Mouse (Mus musculus) adrenal gland, adult 8-10 months (tissue): ENCODE results near the gene Grip1. TPM values are rescaled to one million over a fixed set of nuclear protein-coding genes. Genes with fewer than 3 reads are reported as not detected.

ENCODE experiments used
- DNase-seq: peaks from one replicate; pipeline ENCODE4 v3.0.0; 2022
- total RNA-seq, 4 experiments: library from RNA; stranded (reverse); gene quantifications; 2 replicates each; pipeline ENCODE4 v1.2.4; 2022

Grip1 gene
- total RNA-seq, 4 experiments from 2014 or later: 0.46 to 1.0 (median 0.91) TPM

GRCm38 (mm10) chr10:119842004-119842403 lies 388.4 kb downstream of the Grip1 start:
- no peak for DNase-seq

GRCm38 (mm10) chr10:119845705-119846410 lies 392.2 kb downstream of the Grip1 start:
- DNase-seq: no peak

DNA sequence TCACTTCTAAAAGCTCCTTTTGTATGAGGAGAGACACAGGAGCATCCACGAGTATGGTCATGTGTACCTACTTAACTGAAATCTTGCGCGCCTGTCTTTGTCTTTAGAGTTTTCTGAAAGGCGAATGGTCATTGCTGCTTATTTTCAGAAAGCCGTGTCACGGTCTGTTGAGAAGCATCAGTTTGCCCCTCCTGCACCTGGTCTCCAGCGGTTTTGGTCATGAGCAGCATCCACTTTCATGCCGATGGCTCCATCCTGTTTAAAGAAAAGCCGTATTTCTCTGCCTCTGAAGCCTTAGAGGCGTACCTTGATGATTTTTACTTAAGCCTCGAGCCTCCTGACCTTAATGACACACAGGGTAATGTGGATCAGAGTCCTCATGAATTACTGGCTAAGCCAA lies 398.0 kb downstream of the Grip1 start:
- no peak for DNase-seq

DNA sequence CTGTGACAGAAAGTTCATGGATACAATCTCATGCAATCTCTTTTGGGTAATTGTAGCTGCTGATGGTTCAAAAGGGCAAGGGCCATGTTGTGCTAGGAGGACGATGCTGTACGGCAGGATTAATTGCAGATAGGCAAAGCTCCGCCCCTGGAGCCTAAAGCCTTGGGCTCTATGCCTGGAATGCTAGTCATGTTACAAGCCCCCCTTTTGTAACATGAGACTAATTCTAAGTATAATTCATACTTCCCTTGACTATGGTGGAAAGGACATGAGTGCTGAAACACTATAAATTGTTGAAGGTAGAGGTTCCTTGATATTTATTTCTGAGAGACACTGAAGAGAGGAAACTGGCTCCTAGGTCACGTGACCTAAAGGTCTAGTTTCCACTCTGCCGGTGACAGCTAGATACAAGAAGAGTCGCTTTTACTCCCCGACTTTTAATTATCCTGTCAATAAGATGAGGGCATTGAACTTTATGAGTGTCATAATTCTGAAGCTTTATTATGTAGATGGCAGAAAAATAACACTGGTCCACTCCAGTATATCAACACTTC lies 399.0 kb downstream of the Grip1 start:
- no peak for DNase-seq

- DNase-seq: no peak
These were observed 414.1 kb downstream of the Grip1 start for GRCm38 (mm10) chr10:119867726-119868125.

GRCm38 (mm10) chr10:119868995-119869579 lies 415.5 kb downstream of the Grip1 start:
- no peak for DNase-seq

- DNase-seq: no peak
These were observed 423.1 kb downstream of the Grip1 start for GRCm38 (mm10) chr10:119876721-119877120.

- no peak for DNase-seq
These were observed 424.7 kb downstream of the Grip1 start for GRCm38 (mm10) chr10:119878331-119878730.

GRCm38 (mm10) chr10:119884591-119884990 lies 431.0 kb downstream of the Grip1 start:
- no peak for DNase-seq

DNA sequence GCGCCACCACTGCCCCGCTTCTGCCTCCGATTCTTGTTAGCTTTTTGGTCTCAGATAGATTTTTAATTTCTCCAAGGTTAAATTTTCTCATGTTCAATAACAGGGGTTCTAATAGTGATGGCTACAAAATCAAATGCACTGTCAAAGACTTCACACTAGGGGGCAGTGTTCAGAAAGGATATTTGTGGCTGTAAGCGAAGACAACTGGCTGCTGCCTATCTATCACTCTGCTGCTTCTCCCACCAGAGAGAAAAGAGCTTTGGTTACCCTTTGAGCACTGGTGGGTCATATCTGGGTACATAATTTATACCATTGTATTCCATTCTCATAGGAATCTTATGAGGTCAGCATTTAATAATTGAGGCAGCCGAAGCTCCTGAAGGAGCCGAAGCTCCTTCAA lies 431.9 kb downstream of the Grip1 start:
- DNase-seq: no peak

DNA sequence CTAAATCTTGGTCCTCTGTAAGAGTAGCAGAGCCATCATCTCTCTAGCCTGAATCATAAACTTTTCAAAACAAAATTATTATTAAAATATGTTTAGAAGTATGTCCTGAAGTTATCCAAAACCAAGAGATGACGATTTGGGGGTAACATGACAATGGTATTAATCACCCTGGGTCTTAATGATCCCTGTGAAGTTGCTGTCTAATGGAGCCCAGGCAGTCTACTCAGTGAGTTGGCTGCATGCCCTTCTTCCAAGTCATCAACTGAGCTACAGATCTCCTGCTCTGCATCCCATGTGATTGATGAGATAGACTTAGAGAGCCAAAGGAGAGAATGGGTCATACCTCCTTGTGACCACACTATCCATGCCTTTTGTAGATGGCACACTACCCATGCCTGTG lies 433.1 kb downstream of the Grip1 start:
- no peak for DNase-seq

- no peak for DNase-seq
These were observed 449.1 kb downstream of the Grip1 start for GRCm38 (mm10) chr10:119902754-119903153.

DNA sequence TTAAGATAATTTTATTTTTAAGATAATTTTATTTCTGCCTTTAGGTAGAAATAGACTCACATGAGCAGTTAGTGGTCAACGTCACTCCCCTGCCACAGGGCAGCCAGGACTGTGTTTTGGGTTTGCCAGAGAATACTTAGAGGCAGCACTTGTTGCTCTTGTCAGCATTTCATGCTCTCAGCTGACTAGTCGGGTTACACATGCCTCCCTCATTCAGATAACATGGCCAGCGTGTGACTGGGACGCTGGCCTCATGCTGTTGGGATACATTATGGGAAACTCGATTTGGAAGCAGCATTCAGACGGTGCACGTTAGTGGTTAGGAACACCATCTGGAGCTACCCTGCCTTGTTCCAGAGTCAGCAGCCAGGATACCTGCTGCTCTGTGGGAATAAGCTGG lies 453.2 kb downstream of the Grip1 start:
- DNase-seq: no peak

GRCm38 (mm10) chr10:119917995-119918394 lies 464.4 kb downstream of the Grip1 start:
- no peak for DNase-seq

GRCm38 (mm10) chr10:119927963-119928362 lies 474.3 kb downstream of the Grip1 start:
- DNase-seq: no peak

- no peak for DNase-seq
These were observed 475.3 kb downstream of the Grip1 start for GRCm38 (mm10) chr10:119928921-119929320.

DNA sequence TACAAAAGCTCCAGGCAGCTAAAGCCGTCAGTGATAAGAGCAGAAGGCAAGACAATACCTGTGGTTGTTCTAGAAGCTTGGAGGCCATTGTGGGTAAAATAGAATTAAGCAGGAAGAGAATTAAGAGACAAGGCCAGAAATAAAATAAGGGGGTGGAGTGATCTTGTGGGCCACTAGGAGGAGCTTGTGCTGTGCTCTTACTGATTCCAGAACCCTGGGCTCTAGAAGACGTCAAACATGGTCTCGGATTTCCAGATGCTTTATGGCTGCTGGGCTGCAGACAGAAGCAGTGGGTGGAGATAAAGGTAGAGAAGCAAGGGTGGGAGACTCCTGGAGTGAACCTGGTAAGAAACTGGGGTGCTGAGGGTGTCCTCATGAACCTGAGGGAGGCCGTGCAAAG lies 479.2 kb downstream of the Grip1 start:
- no peak for DNase-seq

DNA sequence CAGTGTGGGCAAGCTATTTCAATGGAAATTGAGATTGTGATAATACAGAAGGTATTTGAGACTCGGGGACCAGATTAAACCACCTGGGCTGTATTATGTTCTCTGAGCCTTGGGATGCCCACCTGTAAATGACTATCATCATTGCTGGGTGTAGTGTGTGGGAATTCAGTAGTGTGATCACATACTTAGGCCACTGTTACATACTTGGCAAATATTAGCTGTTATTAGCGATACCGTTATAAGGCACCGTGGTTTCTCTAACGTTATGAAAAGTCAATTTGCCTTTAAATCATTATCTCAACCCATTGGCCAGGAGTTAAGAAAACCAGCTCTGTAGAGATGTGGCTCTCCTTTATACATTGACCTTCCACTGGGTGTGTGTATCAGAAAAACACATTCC lies 479.7 kb downstream of the Grip1 start:
- DNase-seq: no peak

- DNase-seq: no peak
These were observed 481.6 kb downstream of the Grip1 start for GRCm38 (mm10) chr10:119935231-119935630.

DNA sequence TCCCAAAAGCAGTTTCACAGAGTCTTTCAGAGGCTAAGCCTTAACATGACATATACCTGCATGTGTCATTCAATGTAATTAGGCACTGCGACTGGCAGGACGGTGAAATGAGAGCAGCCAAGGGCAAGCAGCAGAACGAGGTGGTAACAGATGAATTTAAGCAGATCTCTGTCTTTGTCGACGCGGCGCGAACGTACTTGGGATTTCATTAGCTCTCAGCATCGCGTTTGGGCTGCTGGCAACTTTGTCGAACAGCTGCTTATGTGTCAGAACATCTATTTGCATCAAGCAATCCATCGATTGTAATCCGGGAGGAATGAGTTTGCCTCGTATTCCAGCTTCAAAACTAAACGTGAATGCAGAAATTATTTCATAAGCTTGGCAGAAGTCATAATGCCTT lies 483.9 kb downstream of the Grip1 start:
- DNase-seq: no peak

DNA sequence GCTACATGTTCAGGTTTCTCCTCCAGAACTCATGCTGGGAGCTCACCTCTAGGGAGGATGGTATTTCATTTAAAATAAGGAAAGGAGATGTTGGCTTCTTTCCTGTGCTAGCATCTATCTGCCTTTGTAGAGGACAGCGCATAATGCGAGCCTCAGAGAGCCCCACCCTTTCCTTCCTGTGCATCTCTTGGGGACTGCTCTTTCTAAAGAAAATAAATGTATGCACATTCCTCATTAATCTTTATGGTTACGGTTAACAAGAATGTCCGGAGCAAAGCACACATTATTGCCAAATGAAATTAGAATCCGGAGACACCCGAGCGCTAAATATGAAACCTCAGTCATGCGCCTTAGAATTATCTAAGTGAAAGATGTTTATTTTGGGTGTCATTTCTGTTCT lies 490.3 kb downstream of the Grip1 start:
- DNase-seq: no peak

- no peak for DNase-seq
These were observed 497.8 kb downstream of the Grip1 start for GRCm38 (mm10) chr10:119951460-119951859.

- no peak for DNase-seq
These were observed 503.8 kb downstream of the Grip1 start for GRCm38 (mm10) chr10:119957260-119957955.

DNA sequence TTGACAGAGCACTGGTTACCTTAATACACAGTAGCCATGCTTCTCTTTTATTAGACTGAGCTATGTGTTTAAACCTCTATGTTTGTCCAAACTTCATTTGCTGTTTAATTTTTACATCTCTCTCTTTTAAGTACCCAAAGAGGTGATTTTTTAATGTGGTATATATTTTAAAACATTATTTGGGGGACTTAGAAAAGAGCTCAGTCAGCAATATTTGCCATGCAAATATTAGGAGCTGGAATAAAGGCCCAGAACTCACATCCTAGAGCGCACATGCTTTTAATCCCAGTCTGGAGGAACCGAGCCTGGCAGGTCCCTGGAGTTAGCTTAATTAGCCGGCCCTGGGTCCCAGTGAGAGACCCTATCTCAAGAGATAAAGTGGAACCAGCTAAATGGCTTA lies 507.3 kb downstream of the Grip1 start:
- DNase-seq: no peak
